Mouse (Mus musculus) MEL-GATA-1-ER (cell line): ENCODE measurements around the gene Wwp2.

Experiments
- DNase-seq: peaks from one replicate; pipeline ENCODE4 v3.0.0-alpha.2; 2012; ENCODE audit warnings: low read depth; ENCODE audit errors: extremely low read depth

The Wwp2 gene

GRCm38 (mm10) chr8:107556511-107556936, 120.4 kb downstream of the Wwp2 start:
- no peak for DNase-seq

DNA sequence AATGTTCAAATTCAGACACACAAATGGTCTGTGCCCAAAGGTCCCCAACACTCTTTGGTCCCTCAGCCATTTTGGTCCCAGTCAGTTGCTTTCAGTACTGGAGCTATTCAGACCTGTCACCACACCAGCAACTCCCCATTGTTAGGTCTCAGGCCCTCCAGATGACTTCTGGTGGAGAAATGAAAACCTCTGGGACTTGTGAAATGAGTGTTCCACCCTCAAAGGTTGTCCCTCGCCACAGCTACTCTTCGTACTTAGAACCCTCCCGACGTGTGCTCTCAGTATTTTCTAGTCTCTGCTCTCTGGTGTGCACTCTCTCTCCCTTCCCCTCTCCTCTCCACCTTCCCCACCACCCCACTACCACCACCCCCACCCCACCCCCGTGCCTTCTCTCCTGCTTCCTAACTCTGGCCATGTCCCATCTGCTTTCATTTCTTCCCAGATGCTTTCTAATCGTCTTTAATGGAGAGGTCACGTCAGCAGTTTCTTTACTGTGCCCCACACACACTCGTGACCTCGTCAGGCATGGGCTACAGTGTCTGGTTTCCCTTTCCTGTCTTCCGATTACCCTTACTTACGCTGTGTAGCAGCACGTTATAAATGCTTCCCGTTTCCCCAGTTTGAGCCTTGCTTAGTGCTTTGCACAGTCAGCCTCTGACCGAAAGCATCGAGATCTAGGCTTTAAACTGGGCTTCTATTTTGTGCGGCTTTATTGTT, 124.8 kb downstream of the Wwp2 start:
- DNase-seq: no peak

DNA sequence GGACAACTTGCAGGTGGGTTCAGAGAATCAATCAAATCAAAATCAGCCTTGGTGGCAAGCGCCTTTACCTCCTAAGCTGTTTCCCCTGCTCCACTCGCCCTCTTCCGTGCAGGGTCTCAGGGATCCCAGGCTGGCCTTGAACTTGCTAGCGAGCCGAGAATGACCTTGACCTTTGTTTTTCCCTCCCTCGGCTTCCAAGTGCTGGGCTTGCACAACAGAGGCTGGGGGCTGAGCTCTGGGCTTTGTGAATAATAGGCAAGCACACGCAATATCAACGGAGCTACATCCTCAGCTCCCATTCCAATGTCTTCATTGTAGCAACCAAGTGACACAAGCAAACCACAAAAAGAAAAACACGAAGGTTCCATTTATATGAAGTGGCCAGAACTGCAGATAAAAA, 126.0 kb downstream of the Wwp2 start:
- DNase-seq: no peak

DNA sequence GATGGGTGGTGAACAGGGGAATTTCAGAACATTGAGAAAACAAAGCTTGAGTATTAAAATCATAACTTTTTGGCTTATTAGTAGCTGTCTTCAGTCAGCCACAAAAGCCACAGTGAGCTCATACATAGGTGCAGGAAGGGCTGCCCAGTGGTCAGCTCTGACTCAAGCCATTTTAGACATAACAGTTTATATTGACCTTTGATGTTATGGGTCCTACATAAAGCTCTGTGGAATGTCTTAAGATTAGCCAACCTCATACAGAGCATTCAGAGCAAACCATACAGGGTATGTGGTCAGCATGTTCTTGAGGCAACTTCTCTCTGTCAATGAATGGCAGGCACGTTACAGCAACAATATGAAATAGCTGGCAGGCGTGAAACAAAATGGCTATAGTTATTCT, 134.9 kb downstream of the Wwp2 start:
- DNase-seq: no peak

DNA sequence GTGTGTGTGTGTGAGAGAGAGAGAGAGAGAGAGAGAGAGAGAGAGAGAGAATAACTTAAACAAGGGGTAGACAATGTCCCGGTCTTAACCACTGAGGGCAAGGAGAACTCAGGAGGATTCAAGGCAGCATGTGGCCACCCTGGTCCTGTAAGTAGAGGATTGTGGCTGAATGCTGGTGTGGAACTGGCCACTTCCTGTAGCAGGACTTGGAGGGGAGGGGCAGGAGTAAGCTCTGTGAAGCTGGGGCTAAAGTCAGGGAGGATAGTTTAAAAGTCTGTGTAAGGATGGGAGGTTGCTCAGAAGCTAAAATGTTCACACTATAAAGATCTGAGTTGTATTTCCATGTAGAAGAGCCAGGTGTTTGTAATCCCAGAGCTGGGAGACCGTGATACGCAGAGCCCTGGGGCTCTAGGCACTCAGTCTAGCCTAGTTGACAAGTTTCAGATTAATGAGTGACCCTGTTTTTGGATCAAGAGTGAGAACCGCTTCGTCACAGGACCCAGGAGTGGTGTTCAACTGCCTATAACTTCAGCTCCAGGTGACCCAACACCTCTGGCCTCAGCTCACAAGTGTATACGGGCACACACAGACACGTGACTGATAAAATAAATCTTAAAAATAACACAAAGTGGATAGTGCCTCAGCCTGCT, 135.4 kb downstream of the Wwp2 start:
- no peak for DNase-seq

GRCm38 (mm10) chr8:107572497-107572896, 136.3 kb downstream of the Wwp2 start:
- no peak for DNase-seq

DNA sequence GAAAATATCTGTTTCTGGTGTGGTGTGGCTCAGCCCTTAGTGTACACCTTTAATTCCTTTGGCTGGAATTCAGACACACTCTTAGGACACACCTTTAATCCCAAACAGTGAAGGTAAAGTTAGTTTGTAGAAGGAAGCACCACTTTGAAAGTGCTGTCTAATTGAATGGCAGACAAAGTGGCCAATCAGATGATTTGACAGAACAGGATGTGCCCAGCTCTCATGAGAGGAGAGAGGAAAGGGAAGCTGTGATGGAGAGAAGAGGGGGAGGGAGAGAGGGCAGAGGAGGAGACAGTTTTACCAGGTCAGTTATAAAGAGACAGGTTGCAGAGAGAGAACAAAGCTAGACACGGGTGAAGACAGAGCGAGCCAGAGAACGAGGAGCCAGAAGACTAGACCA, 138.6 kb downstream of the Wwp2 start:
- DNase-seq: peak; percentile 76

GRCm38 (mm10) chr8:107576702-107577101, 140.5 kb downstream of the Wwp2 start:
- peak; percentile 79 for DNase-seq

DNA sequence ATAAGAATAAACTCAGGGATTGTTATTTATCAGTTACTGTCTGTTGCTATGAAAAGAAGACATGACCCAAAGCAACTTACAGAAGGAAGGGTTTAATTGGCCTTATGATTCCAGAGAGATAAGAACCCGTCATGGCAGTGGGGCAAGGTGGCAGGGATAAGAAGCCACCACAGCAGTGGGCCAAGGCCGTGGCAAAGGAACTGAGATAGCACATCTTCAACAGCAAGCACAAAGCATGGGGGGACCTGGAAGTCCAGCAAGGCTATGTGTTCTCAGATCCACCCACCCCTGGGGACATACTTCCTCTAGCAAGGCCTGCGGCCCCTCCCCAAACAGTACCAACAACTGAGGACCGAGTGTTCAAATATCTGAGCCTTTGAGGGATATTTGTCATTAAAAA, 141.5 kb downstream of the Wwp2 start:
- peak; percentile 76 for DNase-seq

GRCm38 (mm10) chr8:107578132-107578531, 142.0 kb downstream of the Wwp2 start:
- DNase-seq: no peak

DNA sequence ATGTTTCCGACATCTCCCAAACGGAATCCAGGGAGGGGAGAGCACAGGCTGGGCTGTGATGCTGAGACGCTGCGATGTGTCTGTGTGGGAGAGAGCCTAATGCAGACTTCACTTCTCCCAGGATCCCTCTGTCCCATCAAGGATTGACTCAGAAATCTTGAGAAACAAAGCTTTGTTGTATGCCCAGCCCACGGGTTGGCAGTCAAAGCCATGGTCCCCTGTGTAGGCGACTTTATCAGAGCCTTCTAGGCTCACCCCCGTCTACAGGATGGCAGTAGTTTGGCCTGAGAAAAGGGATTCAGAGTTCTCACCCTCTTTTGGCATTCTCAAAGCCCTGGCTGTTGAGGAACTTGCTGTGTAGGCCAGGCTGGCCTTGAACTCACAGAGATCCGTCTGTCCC, 142.4 kb downstream of the Wwp2 start:
- no peak for DNase-seq

DNA sequence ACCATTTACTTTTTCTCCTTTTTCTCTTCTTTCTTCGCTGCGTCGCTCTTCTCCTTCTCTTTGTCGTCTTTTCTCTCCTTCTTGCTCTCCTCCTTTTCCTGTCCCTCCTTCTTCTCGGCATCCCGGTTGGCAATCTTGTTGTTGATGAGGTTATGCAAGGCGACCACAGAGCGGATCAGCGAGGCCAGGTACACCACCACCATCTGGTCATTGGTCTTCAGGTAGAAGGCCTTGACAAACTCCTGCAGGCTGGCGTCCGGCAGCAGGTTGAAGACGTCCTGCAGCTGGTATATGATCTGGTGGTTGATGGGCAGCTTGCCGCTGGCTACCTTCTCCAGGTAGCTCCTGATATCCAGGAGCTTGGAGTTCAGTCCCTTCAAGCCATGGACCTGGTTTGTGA, 144.7 kb downstream of the Wwp2 start:
- no peak for DNase-seq

- no peak for DNase-seq
Measured at GRCm38 (mm10) chr8:107581536-107581935, 145.4 kb downstream of the Wwp2 start.

DNA sequence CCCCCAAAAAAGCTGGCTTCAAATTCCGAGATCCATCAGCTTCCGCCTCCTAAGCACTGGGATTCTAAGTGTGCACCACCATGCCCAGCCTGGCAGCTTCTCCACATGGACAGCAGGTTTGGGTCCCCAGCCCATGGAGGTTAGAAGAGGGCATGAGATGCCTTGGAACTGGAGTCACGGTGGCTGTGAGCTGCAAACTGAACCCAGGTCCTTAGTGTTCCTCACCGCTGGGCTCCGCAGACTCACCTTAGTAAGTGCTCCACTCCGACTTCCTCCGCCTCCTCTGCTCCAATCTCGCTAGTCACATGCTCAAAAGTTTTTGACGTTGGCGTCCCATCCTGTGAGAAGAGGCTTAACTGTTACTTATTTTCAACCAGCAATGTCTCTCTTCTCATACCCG, 146.0 kb downstream of the Wwp2 start:
- no peak for DNase-seq

DNA sequence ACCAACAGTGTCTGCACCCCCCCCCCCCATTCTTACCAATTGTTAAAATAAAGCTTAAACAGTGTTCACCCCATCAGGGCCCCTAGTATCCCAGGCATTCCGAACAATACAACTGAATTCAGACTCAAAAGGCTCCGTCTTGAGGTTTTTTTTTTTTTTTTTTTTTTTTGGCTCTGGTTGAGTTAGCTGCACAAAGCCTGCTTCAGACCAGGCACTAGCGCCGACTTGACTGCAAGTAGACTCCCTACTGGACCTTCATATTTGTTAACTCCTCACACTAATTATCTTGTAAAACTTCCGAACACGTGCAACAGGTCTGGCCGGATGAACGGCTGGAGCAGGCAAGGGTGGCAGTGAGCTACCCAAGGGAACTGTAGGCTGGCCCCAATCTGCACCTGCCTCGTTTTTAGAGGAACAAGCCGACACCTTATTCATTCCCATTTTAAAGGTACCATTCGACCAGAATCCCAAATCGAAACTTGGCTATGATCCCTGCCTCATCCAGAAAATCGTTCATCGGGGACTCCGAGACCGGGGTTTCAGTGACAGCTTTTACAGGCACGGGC, 151.3 kb downstream of the Wwp2 start:
- no peak for DNase-seq

DNA sequence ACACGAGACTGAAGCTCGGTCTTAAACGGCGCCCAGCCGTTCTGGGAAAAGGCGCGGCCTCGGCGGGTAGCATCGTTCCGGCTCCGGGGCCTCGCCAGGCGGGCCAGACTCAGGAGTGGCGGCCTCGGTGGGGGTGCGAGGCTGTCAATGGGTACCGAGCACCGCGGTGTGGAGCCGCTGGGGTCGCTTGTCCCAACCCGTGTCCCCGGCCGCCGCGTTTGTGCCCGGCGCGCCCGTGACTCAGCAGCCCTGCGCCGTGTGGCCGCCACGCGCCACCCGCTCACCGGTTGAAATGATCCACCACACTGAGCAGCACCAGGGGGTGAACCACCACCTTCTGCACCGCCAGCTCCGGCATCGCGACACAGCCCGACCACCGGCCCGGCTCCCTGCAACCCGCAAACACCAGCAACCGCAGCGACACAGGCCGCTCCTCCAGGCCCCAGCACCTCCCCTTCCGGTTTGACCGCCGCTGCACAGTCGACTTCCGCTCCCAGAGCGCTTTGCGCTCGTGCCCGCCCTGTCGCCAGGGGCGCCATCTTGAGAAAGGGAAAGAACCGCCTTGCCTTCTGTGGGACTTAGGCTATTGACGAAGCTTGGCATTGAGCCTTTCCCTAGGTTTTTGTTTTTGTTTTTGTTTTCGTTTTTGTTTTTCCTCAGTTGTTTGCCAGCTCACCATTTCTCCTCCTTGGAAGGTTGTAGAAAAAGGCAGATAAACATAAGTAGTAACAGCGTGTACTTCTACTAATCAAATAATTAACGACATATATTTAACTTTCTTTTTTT, 152.0 kb downstream of the Wwp2 start, which contains the start of gene Psmd7:
Gene Psmd7 (minus strand): TSS at position 470 of the 786 bp plus-strand sequence.
- DNase-seq: peak; percentile 80

DNA sequence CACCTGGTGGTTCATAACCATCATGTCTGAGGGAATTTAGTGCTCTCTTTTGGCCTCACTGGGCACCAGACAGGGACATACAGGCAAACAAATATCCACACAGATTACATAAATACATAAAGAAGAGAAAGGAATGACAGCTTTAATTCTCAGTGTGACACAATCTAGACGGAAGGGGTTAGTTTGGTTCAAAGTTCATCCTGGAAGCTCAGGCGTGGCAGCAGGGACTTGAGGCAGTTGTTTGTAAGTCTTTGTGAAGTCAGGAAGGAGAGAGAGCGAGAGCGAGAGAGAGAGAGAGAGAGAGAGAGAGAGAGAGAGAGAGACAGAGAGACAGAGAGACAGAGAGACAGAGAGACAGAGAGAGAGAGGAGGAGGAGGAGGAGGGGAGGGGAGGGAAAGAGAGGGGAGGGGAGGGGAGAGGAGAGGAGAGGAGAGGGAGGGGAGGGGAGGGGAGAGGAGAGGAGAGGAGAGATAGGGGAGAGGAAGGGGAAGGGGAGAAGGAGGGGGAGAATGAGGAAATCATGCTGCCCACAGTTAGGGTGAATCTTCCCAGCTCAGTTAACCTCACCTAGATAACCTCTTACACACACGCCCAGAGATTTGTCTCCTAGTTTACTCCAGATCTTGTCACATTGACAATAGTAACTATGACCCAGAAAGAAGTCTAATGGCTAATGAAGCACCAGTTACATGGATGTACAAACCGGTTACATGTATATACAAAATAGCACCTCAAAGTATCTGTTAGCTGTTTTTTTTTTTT, 158.0 kb downstream of the Wwp2 start:
- no peak for DNase-seq

- no peak for DNase-seq
Measured at GRCm38 (mm10) chr8:107594817-107595216, 158.7 kb downstream of the Wwp2 start.

- DNase-seq: no peak
Measured at GRCm38 (mm10) chr8:107597731-107598130, 161.6 kb downstream of the Wwp2 start.

DNA sequence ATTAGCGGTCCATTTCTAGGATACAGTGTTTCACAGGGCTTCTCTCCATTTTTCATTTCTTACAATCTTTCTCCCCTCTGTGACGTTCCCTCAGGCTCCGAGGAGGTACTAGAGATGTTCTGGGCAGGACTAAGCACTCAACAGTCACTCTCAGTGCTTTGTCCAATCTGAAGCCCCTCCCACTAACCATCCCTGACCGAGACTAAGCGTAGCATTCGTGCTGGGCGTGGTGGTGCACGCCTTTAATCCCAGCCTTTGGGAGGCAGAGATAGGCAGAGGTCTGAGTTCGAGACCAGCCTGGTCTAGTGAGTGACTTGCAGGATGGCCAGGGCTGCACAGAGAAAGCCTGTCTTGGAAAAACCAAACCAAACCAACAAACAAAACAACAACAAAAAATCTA, 163.5 kb downstream of the Wwp2 start:
- DNase-seq: no peak

DNA sequence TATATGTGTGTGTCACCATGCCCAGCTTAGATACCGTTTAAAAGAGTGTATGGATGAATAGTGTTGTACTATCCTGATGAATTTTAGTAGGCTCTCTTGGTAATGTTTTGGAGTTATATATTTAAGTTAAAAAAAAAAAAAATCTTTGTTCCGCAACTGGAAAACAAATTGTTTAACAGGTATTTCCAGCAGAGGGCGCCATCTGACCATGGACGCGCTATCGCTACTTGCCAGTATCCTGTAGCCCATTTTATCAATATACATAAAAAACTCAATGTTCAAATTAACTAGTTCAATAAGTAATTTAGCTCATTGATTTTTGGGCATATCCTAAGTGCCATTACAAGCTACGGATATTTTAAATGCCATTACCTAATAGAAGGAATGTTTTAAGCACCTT, 166.9 kb downstream of the Wwp2 start:
- no peak for DNase-seq
